Mouse (Mus musculus) intestine, embryonic 14.5 days (tissue): Measurements from ENCODE around the gene Invs. TPM values are rescaled to one million over a fixed set of nuclear protein-coding genes. Genes with fewer than 3 reads are reported as not detected.

Experiments
- ATAC-seq: fragments of 200-750 bp; cut with Nextera tagmentation; replicated peaks from 2 replicates; pipeline ENCODE4 v1.8.0; 2017; ENCODE audit warnings: low read depth, moderate number of reproducible peaks, moderate TSS enrichment, moderate library complexity; ENCODE audit not compliant: low FRiP score, low TSS enrichment
- DNase-seq: peaks from one replicate; pipeline ENCODE4 v3.0.0-alpha.2; 2018; ENCODE audit warnings: low spot score
- H3K27ac ChIP-seq: fragments of 300-500 bp; sonication (generic); 2 replicates; pipeline ENCODE4 v1.5.1; 2014; ENCODE audit warnings: low read depth, mild to moderate bottlenecking, control low read depth
- H3K27me3 ChIP-seq: fragments of 300-500 bp; sonication (generic); replicated peaks from 2 replicates; pipeline ENCODE4 v1.6.1; 2014; ENCODE audit warnings: low read length, control low read depth; ENCODE audit not compliant: control insufficient read depth, insufficient read depth
- H3K36me3 ChIP-seq: fragments of 300-500 bp; sonication (generic); 2 replicates; pipeline ENCODE4 v1.6.1; 2014; ENCODE audit warnings: low read length, control low read depth; ENCODE audit not compliant: control insufficient read depth, insufficient read depth
- H3K4me1 ChIP-seq: fragments of 300-500 bp; sonication (generic); replicated peaks from 2 replicates; pipeline ENCODE4 v1.6.1; 2014; ENCODE audit warnings: low read length, control low read depth, mixed read lengths; ENCODE audit not compliant: control insufficient read depth, insufficient read depth
- H3K4me2 ChIP-seq: fragments of 300-500 bp; sonication (generic); 2 replicates; pipeline ENCODE4 v1.6.1; 2014; ENCODE audit warnings: low read length
- H3K4me3 ChIP-seq: fragments of 300-500 bp; sonication (generic); 2 replicates; pipeline ENCODE4 v1.5.1; 2014; ENCODE audit warnings: low read depth, low read length, control low read depth, mixed read lengths
- H3K9ac ChIP-seq: fragments of 300-500 bp; sonication (generic); 2 replicates; pipeline ENCODE4 v1.6.1; 2014; ENCODE audit warnings: mild to moderate bottlenecking, low read length
- H3K9me3 ChIP-seq: fragments of 300-500 bp; sonication (generic); 2 replicates; pipeline ENCODE4 v1.6.1; 2016; ENCODE audit warnings: low read length, control low read depth; ENCODE audit not compliant: control insufficient read depth
- WGBS: fragments of 180-500 bp; shearing (Covaris S2); extraction: QIAGEN DNeasy Blood & Tissue Kit; methylation state at CpG from one replicate; pipeline ENCODE4 v1.1.7; 2014; 5-methylcytosine and 5-hydroxymethylcytosine counted together
- polyA plus RNA-seq: library from polyadenylated mRNA; unstranded; fragments of >200 nt; fragmentation: Nextera tagmentation; extraction: Ambion mirVana; gene quantifications from 2 replicates; pipeline ENCODE4 v1.2.1, GENCODE M21; 2014

Invs gene
- polyA plus RNA-seq, 1 experiment from 2014 or later: 8.0 TPM

GRCm38 (mm10) chr4:48268127-48268526, 11.4 kb upstream of the Invs start:
- H3K27ac ChIP-seq: no peak overlapping the region
- WGBS: 75% methylated on average over 1 of the region's 1 CpGs
- H3K4me2 ChIP-seq: no peak overlapping the region
- no peaks in the 10 kb centered on the region for H3K9me3 ChIP-seq
- no peak overlapping the region for H3K9ac ChIP-seq
- DNase-seq (no peak), ATAC-seq (no peak)
- no peak overlapping the region for H3K4me3 ChIP-seq
- H3K4me1 ChIP-seq: no peaks in the 10 kb centered on the region
- no peaks in the 10 kb centered on the region for H3K27me3 ChIP-seq
- H3K36me3 ChIP-seq: no peaks in the 10 kb centered on the region

GRCm38 (mm10) chr4:48270532-48270931, 9.0 kb upstream of the Invs start:
- ATAC-seq: no peak
- Histone ChIP-seq H3K36me3 (no peaks in the 10 kb centered on the region), H3K4me1 (no peaks in the 10 kb centered on the region), H3K9me3 (no peaks in the 10 kb centered on the region), H3K4me2 (no peak overlapping the region), H3K27ac (no peak overlapping the region), H3K27me3 (no peaks in the 10 kb centered on the region), H3K9ac (no peak overlapping the region), H3K4me3 (no peak overlapping the region)
- DNase-seq: no peak

- Histone ChIP-seq H3K9me3 (no peaks in the 10 kb centered on the region), H3K4me2 (no peak overlapping the region), H3K4me3 (no peak overlapping the region), H3K4me1 (no peaks in the 10 kb centered on the region), H3K9ac (no peak overlapping the region), H3K27me3 (no peaks in the 10 kb centered on the region), H3K36me3 (no peaks in the 10 kb centered on the region), H3K27ac (no peak overlapping the region)
- WGBS: 56% methylated on average over 5 of the region's 5 CpGs
- DNase-seq (no peak), ATAC-seq (no peak)
These were observed 7.7 kb upstream of the Invs start for GRCm38 (mm10) chr4:48271838-48272237.

GRCm38 (mm10) chr4:48273119-48273829, 6.3 kb upstream of the Invs start:
- ATAC-seq (no peak), DNase-seq (no peak)
- no peaks in the 10 kb centered on the region for H3K9me3 ChIP-seq
- 96% methylated on average over 7 of the region's 7 CpGs for WGBS
- no peaks in the 10 kb centered on the region for H3K36me3 ChIP-seq
- peaks cover under 1% of the 10 kb centered on the region; the same call in 1 of the 2 replicates for H3K4me1 ChIP-seq
- H3K9ac ChIP-seq: no peak overlapping the region
- no peaks in the 10 kb centered on the region for H3K27me3 ChIP-seq
- no peak overlapping the region for H3K27ac ChIP-seq
- H3K4me3 ChIP-seq: no peak overlapping the region
- no peak overlapping the region for H3K4me2 ChIP-seq

- H3K4me3 ChIP-seq: no peak overlapping the region
- H3K9me3 ChIP-seq: no peaks in the 10 kb centered on the region
- no peak overlapping the region for H3K4me2 ChIP-seq
- H3K9ac ChIP-seq: no peak overlapping the region
- no peak for DNase-seq
- 88% methylated on average over 3 of the region's 3 CpGs for WGBS
- H3K27ac ChIP-seq: no peak overlapping the region
- H3K4me1 ChIP-seq: peaks cover 6% of the 10 kb centered on the region
- H3K27me3 ChIP-seq: no peaks in the 10 kb centered on the region
- no peaks in the 10 kb centered on the region for H3K36me3 ChIP-seq
- ATAC-seq: no peak
These were observed 3.8 kb upstream of the Invs start for GRCm38 (mm10) chr4:48275736-48276135.

GRCm38 (mm10) chr4:48277011-48277410, 2.5 kb upstream of the Invs start:
- ATAC-seq: no peak
- no peak for DNase-seq
- 82% methylated on average over 3 of the region's 3 CpGs for WGBS
- Histone ChIP-seq H3K36me3 (no peaks in the 10 kb centered on the region), H3K4me2 (no peak overlapping the region), H3K4me3 (no peak overlapping the region), H3K4me1 (peaks cover 6% of the 10 kb centered on the region), H3K9me3 (no peaks in the 10 kb centered on the region), H3K27me3 (no peaks in the 10 kb centered on the region), H3K9ac (no peak overlapping the region), H3K27ac (no peak overlapping the region)

- WGBS: under 1% methylated on average over 32 of the region's 34 CpGs
These were observed 633 bp upstream of the Invs start for GRCm38 (mm10) chr4:48278757-48279497.

GRCm38 (mm10) chr4:48281121-48281520, 1.6 kb downstream of the Invs start:
- Histone ChIP-seq H3K4me2 (no peak overlapping the region), H3K4me1 (peaks cover 6% of the 10 kb centered on the region), H3K27ac (no peak overlapping the region), H3K9me3 (no peaks in the 10 kb centered on the region), H3K27me3 (no peaks in the 10 kb centered on the region), H3K4me3 (no peak overlapping the region), H3K9ac (no peak overlapping the region), H3K36me3 (no peaks in the 10 kb centered on the region)
- ATAC-seq (no peak), DNase-seq (no peak)
- 93% methylated on average over 1 of the region's 1 CpGs for WGBS

More at GRCm38 (mm10) chr4:48278757-48279497, 633 bp upstream of the Invs start:
- H3K9me3 ChIP-seq: no peaks in the 10 kb centered on the region
- H3K36me3 ChIP-seq: no peaks in the 10 kb centered on the region
- DNase-seq (peak; percentile 90), ATAC-seq (no peak; the same call in 1 of the 2 replicates)
- H3K4me1 ChIP-seq: peaks cover 6% of the 10 kb centered on the region
- peak overlapping the region; percentile 78 for H3K4me2 ChIP-seq
- H3K27me3 ChIP-seq: no peaks in the 10 kb centered on the region
- H3K27ac ChIP-seq: peak overlapping the region; percentile 59; the same call in 1 of the 2 replicates
- peak overlapping the region; percentile 89 for H3K9ac ChIP-seq
- peak overlapping the region; percentile 99 for H3K4me3 ChIP-seq
